ENCODE assay signal across 9 mouse cellular contexts in genomic region chr15:98170365-98170764, GRCm38 (mm10). TPM values are rescaled to one million over a fixed set of nuclear protein-coding genes. Genes with fewer than 3 reads are reported as not detected.
DNase-seq lines count a peak whose midpoint lies in the region; ATAC-seq lines count a peak whose summit lies in the region.
"Had no signal": no experiment of that assay in that cellular context is flagged by ENCODE, and none has a peak within 500 bp of the region (broad histone marks: within the 10 kb centered on the region; RNA-seq: fewer than 3 reads in every experiment).

No protein-coding gene starts in this region.

- no peak overlapping the region for H3K27ac ChIP-seq in hindbrain, embryonic 13.5 days
- H3K27ac ChIP-seq in midbrain, embryonic 14.5 days (replicated peaks; ENCODE audit: low read depth, low read length), result no peak overlapping the region
- no peak overlapping the region for H3K27ac ChIP-seq in limb, embryonic 10.5 days
- H3K27ac ChIP-seq: limb, embryonic 15.5 days had no signal

- H3K4me1 ChIP-seq in hindbrain, embryonic 13.5 days (replicated peaks), result peaks cover 53% of the 10 kb centered on the region
- H3K4me1 ChIP-seq in midbrain, embryonic 14.5 days (ENCODE audit: control insufficient read depth, insufficient read depth, low read length), result peaks cover 33% of the 10 kb centered on the region
- peaks cover 19% of the 10 kb centered on the region for H3K4me1 ChIP-seq in limb, embryonic 10.5 days

- H3K4me2 ChIP-seq in hindbrain, embryonic 13.5 days, result peak overlapping the region; percentile 88
- H3K4me2 ChIP-seq in midbrain, embryonic 14.5 days (ENCODE audit: low read length), result peak overlapping the region; percentile 81
- H3K4me2 ChIP-seq: limb, embryonic 15.5 days had no signal

- peaks cover 50% of the 10 kb centered on the region for H3K27me3 ChIP-seq in hindbrain, embryonic 13.5 days
- peaks cover 6% of the 10 kb centered on the region; the same call in 1 of the 2 replicates for H3K27me3 ChIP-seq in midbrain, embryonic 14.5 days (ENCODE audit: control insufficient read depth, insufficient read depth, low read length)
- peaks cover 91% of the 10 kb centered on the region for H3K27me3 ChIP-seq in limb, embryonic 10.5 days (ENCODE audit: low read depth, poor library complexity, severe bottlenecking)

- 34% methylated on average over 7 of the region's 7 CpGs for WGBS in hindbrain, embryonic 13.5 days
- 31% methylated on average over 7 of the region's 7 CpGs for WGBS in midbrain, embryonic 14.5 days
- WGBS in limb, embryonic 10.5 days, result 47% methylated on average over 7 of the region's 7 CpGs

- peak overlapping the region; percentile 66 for H3K4me3 ChIP-seq in hindbrain, embryonic 13.5 days
- H3K4me3 ChIP-seq in midbrain, embryonic 14.5 days (replicated peaks; ENCODE audit: low read depth, low read length), result peak overlapping the region; percentile 59
- H3K4me3 ChIP-seq in limb, embryonic 10.5 days, result no peak overlapping the region
- H3K4me3 ChIP-seq: limb, embryonic 15.5 days had no signal

- no peak for ATAC-seq in hindbrain, embryonic 13.5 days (ENCODE audit: low FRiP score)
- ATAC-seq in midbrain, embryonic 14.5 days (ENCODE audit: low FRiP score, low TSS enrichment), result no peak
- ATAC-seq in erythroblast, adult 5-6 weeks (replicated peaks; ENCODE audit: low FRiP score, poor library complexity, severe bottlenecking), result no peak

- H3K9me3 ChIP-seq in hindbrain, embryonic 13.5 days, result no peaks in the 10 kb centered on the region
- H3K9me3 ChIP-seq in midbrain, embryonic 14.5 days (ENCODE audit: control insufficient read depth, low read length), result no peaks in the 10 kb centered on the region
- H3K9me3 ChIP-seq in limb, embryonic 10.5 days (replicated peaks), result no peaks in the 10 kb centered on the region
- H3K9me3 ChIP-seq: limb, embryonic 15.5 days had no signal

- H3K9ac ChIP-seq in hindbrain, embryonic 13.5 days, result peak overlapping the region; percentile 78
- peak overlapping the region; percentile 66; the same call in 1 of the 2 replicates for H3K9ac ChIP-seq in midbrain, embryonic 14.5 days (replicated peaks; ENCODE audit: low read length)
- H3K9ac ChIP-seq: limb, embryonic 15.5 days had no signal

- peak; percentile 84 for DNase-seq in 3134 (ENCODE audit: extremely low read depth, insufficient read length, low spot score)
- peak; percentile 63 for DNase-seq in NIH3T3 (ENCODE audit: low read depth)
- DNase-seq in midbrain, embryonic 14.5 days, result peak; percentile 79
- no peak for DNase-seq in adrenal gland, postnatal 10 days
- no peak for DNase-seq in c-Kit-positive CD71-positive TER-119-positive erythroid progenitor cells, embryonic 14.5 days (ENCODE audit: low spot score)
- no peak for DNase-seq in limb, embryonic 10.5 days (ENCODE audit: low spot score)

- no peaks in the 10 kb centered on the region for H3K36me3 ChIP-seq in hindbrain, embryonic 13.5 days
- no peaks in the 10 kb centered on the region for H3K36me3 ChIP-seq in midbrain, embryonic 14.5 days (ENCODE audit: control insufficient read depth, insufficient read depth, low read length)
- no peaks in the 10 kb centered on the region for H3K36me3 ChIP-seq in limb, embryonic 10.5 days
- H3K36me3 ChIP-seq: limb, embryonic 15.5 days had no signal

RNA-seq across cellular contexts. Expression of gene Ccdc184, which starts 3.4 kb away (rescaled TPM):
- 55.6 and 59.6 TPM in 2 replicates for polyA plus RNA-seq in hindbrain, embryonic 13.5 days (2015; fragmentation: Nextera tagmentation; extraction: Ambion mirVana)
- 98.5 and 102 TPM in 2 replicates for polyA plus RNA-seq in midbrain, embryonic 14.5 days (2014; fragmentation: Nextera tagmentation; extraction: Ambion mirVana)
- not detected in 2 replicates for total RNA-seq in erythroblast, adult 5-6 weeks (2015; ENCODE audit: low replicate concordance)
- not detected in 2 replicates for total RNA-seq in erythroblast, adult 5-6 weeks (2017; ENCODE audit: low replicate concordance)
- 1 to 10 TPM; 1.2 to 1.5 TPM for total RNA-seq in adrenal gland, postnatal 10 days (2021)
- 0.11 and 0.33 TPM in 2 replicates for polyA plus RNA-seq in limb, embryonic 10.5 days (2016; fragmentation: Nextera tagmentation; extraction: Ambion mirVana)

RNA-seq across cellular contexts. Expression of gene Asb8, which starts 4.9 kb away (rescaled TPM):
- polyA plus RNA-seq in hindbrain, embryonic 13.5 days (2015; fragmentation: Nextera tagmentation; extraction: Ambion mirVana), result 52.9 and 59.4 TPM in 2 replicates
- 65.9 and 71.8 TPM in 2 replicates for polyA plus RNA-seq in midbrain, embryonic 14.5 days (2014; fragmentation: Nextera tagmentation; extraction: Ambion mirVana)
- total RNA-seq in erythroblast, adult 5-6 weeks (2015; ENCODE audit: low replicate concordance), result 11.3 and 11.7 TPM in 2 replicates
- total RNA-seq in erythroblast, adult 5-6 weeks (2017; ENCODE audit: low replicate concordance), result 7.7 and 11.2 TPM in 2 replicates
- 10 to 100 TPM; 43.2 to 54.1 TPM for total RNA-seq in adrenal gland, postnatal 10 days (2021)
- 36.1 and 40.4 TPM in 2 replicates for polyA plus RNA-seq in limb, embryonic 10.5 days (2016; fragmentation: Nextera tagmentation; extraction: Ambion mirVana)

RNA-seq across cellular contexts. Expression of gene Olfr288, which starts 25.0 kb away (rescaled TPM):
- polyA plus RNA-seq in hindbrain, embryonic 13.5 days (2015; fragmentation: Nextera tagmentation; extraction: Ambion mirVana), result not detected in 2 replicates
- not detected in 2 replicates for polyA plus RNA-seq in midbrain, embryonic 14.5 days (2014; fragmentation: Nextera tagmentation; extraction: Ambion mirVana)
- not detected in 2 replicates for total RNA-seq in erythroblast, adult 5-6 weeks (2015; ENCODE audit: low replicate concordance)
- not detected in 2 replicates for total RNA-seq in erythroblast, adult 5-6 weeks (2017; ENCODE audit: low replicate concordance)
- total RNA-seq in adrenal gland, postnatal 10 days (2021), result not detected
- not detected in 2 replicates for polyA plus RNA-seq in limb, embryonic 10.5 days (2016; fragmentation: Nextera tagmentation; extraction: Ambion mirVana)
- polyA plus RNA-seq: limb, embryonic 15.5 days had no signal

RNA-seq across cellular contexts. Expression of gene Gm44579, which starts 50.4 kb away (rescaled TPM):
- not detected in 2 replicates for polyA plus RNA-seq in hindbrain, embryonic 13.5 days (2015; fragmentation: Nextera tagmentation; extraction: Ambion mirVana)
- not detected in 2 replicates for polyA plus RNA-seq in midbrain, embryonic 14.5 days (2014; fragmentation: Nextera tagmentation; extraction: Ambion mirVana)
- total RNA-seq in erythroblast, adult 5-6 weeks (2015; ENCODE audit: low replicate concordance), result not detected in 2 replicates
- not detected in 2 replicates for total RNA-seq in erythroblast, adult 5-6 weeks (2017; ENCODE audit: low replicate concordance)
- not detected for total RNA-seq in adrenal gland, postnatal 10 days (2021)
- not detected in 2 replicates for polyA plus RNA-seq in limb, embryonic 10.5 days (2016; fragmentation: Nextera tagmentation; extraction: Ambion mirVana)
- polyA plus RNA-seq: limb, embryonic 15.5 days had no signal

RNA-seq across cellular contexts. Expression of gene Olfr287, which starts 50.5 kb away (rescaled TPM):
- not detected in 2 replicates for polyA plus RNA-seq in hindbrain, embryonic 13.5 days (2015; fragmentation: Nextera tagmentation; extraction: Ambion mirVana)
- polyA plus RNA-seq in midbrain, embryonic 14.5 days (2014; fragmentation: Nextera tagmentation; extraction: Ambion mirVana), result 0.17 TPM in 1 of 2 replicates, not detected in the other
- not detected in 2 replicates for total RNA-seq in erythroblast, adult 5-6 weeks (2015; ENCODE audit: low replicate concordance)
- total RNA-seq in erythroblast, adult 5-6 weeks (2017; ENCODE audit: low replicate concordance), result not detected in 2 replicates
- not detected for total RNA-seq in adrenal gland, postnatal 10 days (2021)
- not detected in 2 replicates for polyA plus RNA-seq in limb, embryonic 10.5 days (2016; fragmentation: Nextera tagmentation; extraction: Ambion mirVana)
- polyA plus RNA-seq: limb, embryonic 15.5 days had no signal

Comparison
In these comparisons a context has a peak if more than half of its experiments do, and no peak if none do; other contexts are left out.
1. DNase-seq: peak in 3134 (single experiment), NIH3T3 (single experiment) and midbrain, embryonic 14.5 days (single experiment); none in adrenal gland, postnatal 10 days (single experiment), c-Kit-positive CD71-positive TER-119-positive erythroid progenitor cells, embryonic 14.5 days (single experiment) and limb, embryonic 10.5 days (single experiment).
2. RNA of gene Ccdc184, which starts 3.4 kb away (polyA plus RNA-seq): 98.5 to 102 TPM in midbrain, embryonic 14.5 days and 55.6 to 59.6 TPM in hindbrain, embryonic 13.5 days; 0.11 to 0.33 TPM in limb, embryonic 10.5 days; every median in the first group is over 10 times any median in the second.